Mouse (Mus musculus): ENCODE results near the gene Ak1.

DNA sequence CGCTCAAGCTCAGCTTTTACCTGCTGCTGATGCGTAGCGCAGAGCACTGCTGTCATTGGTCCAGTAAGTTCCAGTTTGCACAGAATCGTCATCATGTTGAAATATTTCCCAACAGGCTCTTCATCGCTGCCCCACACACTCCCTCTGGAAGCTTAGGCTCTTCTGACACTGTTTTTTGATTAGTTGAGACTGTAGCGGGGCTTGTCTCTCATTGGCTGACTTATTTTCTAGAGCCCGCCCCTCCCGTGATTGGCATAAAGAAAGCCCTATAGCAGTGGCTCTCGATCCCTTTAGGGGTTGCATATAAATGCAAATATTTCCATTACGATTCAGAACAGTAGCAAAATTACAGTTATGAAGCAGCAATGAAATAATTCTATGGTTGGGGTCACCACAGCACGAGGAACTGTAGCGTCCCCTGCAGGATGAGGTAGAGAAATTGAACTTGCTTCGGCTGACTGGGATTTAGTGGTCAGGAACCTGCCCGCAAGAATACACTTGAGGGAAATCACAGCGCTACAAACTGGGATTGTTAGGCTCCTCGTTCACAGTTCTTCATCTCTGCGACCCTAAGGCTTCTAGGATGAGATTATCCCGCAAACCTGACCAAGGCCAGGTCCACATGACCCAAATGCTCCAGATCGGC, 40.0 kb upstream of the Ak1 start:
- no peak for TF ChIP-seq FLI1 (IDR thresholded peaks at IDR 0.05; ENCODE audit: low read length)
- TF ChIP-seq GATA1 (IDR thresholded peaks at IDR 0.05; ENCODE audit: borderline replicate concordance, low read length) = no peak
